Mouse (Mus musculus) olfactory bulb, adult 2 months (tissue): ENCODE measurements around the gene Mlxip. TPM values are rescaled to one million over a fixed set of nuclear protein-coding genes. Genes with fewer than 3 reads are reported as not detected.

ENCODE experiments used
- H3K27ac ChIP-seq: fragments of 200-500 bp; 2 replicates; pipeline ENCODE4 v1.5.1; 2012; ENCODE audit warnings: low read depth, low read length; ENCODE audit not compliant: insufficient read depth
- H3K4me1 ChIP-seq: fragments of 200-500 bp; 2 replicates; pipeline ENCODE4 v1.6.1; 2012; ENCODE audit warnings: low read length; ENCODE audit not compliant: control insufficient read depth, insufficient read depth
- H3K4me3 ChIP-seq: fragments of 200-500 bp; 2 replicates; pipeline ENCODE4 v1.5.1; 2012; ENCODE audit warnings: mild to moderate bottlenecking, low read depth, low read length, moderate library complexity; ENCODE audit not compliant: insufficient read depth
- CTCF ChIP-seq: fragments of 200-500 bp; IDR thresholded peaks from 2 replicates; pipeline ENCODE4 v1.5.1; 2012; ENCODE audit warnings: low read depth, mild to moderate bottlenecking, low read length, moderate library complexity; ENCODE audit not compliant: insufficient read depth
- POLR2A ChIP-seq: fragments of 200-500 bp; IDR thresholded peaks from 2 replicates; pipeline ENCODE4 v1.6.1; 2012; ENCODE audit warnings: mild to moderate bottlenecking, low read depth, low read length, moderate library complexity; ENCODE audit not compliant: insufficient read depth
- WGBS: fragments of 180-500 bp; shearing (Covaris S2); methylation state at CpG from one replicate; pipeline ENCODE4 v1.1.7; 2018; 5-methylcytosine and 5-hydroxymethylcytosine counted together
- polyA plus RNA-seq: library from polyadenylated mRNA; stranded (reverse); fragments of >200 nt; gene quantifications from 2 replicates; pipeline ENCODE4 v1.2.4, GENCODE M21; 2012; ENCODE audit warnings: low replicate concordance; ENCODE audit not compliant: missing spikeins, insufficient read depth, insufficient read length

Mlxip gene
- polyA plus RNA-seq, 1 experiment: not detected

DNA sequence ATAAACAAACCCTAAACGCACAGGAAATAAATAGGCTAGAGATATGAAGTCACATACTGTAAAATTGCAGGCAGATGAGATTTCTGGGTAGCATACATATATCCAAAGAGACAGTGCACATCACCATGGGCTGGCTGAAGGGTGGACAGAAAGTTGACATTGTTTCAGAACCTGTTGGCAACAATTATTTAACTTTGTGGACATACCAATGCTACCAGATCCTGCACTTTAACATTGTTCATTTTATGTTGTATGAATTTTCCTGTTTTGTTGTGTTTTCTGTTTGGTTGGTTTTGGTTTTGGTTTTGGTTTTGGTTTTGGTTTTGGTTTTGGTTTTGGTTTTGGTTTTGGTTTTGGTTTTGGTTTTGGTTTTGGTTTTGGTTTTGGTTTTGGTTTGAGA is 70.0 kb downstream of the Mlxip start:
- no peak overlapping the region for H3K27ac ChIP-seq
- no peaks in the 10 kb centered on the region; the same call in 1 of the 2 replicates for H3K4me1 ChIP-seq
- no peak overlapping the region for H3K4me3 ChIP-seq
- TF ChIP-seq CTCF: no peak
- TF ChIP-seq POLR2A: no peak
- WGBS: 89% methylated on average over 1 of the region's 1 CpGs

DNA sequence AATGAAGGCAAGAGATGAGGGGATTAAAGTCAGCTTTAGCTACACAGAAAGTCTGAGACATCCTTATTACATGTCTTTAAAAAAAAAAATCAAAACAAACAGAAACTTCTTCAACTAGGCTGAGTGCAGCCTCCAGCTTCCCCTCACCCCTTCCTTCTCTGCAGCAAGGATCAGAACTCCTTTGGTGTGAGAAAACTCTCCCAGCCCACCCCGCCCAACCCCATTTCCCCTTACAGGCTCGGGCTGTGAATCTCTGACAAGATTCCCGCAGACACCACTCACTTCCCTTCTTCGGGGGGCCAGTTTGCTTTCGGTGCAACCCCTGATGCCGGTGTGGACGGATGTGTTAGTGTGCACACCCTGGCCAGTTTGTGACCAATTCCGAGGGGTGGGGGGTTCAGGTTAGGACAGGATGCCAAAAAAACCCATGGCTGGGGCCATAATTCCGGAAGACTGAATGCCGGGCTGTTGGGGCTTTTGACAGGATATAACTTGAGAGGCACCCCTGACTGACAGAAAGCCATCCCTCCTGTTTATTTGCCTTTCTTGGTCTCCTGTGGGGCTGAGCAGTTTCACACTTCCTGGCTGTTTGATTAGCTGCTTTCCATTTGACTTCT is 76.3 kb downstream of the Mlxip start:
- WGBS: 77% methylated on average over 10 of the region's 10 CpGs

DNA sequence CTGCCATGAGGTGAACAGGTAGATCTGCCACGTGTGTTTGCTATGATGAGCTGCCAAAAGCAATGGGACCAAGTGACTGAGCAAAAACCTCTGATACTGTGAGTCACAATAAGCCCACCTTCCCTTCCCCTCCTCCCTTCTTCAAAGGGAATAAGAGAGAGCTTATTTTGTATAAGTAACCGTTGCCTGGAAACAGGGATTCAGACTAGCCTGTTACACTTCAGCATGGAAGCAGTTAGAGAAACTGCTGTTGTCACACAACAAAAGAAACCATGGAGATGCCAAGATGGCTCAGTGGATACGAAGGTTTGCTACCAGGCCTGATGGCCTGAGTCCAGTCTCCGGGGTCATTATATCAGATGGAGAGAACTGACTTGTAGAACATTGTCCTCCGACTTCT is 79.2 kb downstream of the Mlxip start:
- H3K4me1 ChIP-seq: no peaks in the 10 kb centered on the region
- 45% methylated on average over 5 of the region's 5 CpGs for WGBS

More for the DNA sequence above, 76.3 kb downstream of the Mlxip start:
- TF ChIP-seq CTCF (no peak), POLR2A (no peak)
- Histone ChIP-seq H3K4me1 (no peaks in the 10 kb centered on the region), H3K4me3 (no peak overlapping the region), H3K27ac (no peak overlapping the region)

DNA sequence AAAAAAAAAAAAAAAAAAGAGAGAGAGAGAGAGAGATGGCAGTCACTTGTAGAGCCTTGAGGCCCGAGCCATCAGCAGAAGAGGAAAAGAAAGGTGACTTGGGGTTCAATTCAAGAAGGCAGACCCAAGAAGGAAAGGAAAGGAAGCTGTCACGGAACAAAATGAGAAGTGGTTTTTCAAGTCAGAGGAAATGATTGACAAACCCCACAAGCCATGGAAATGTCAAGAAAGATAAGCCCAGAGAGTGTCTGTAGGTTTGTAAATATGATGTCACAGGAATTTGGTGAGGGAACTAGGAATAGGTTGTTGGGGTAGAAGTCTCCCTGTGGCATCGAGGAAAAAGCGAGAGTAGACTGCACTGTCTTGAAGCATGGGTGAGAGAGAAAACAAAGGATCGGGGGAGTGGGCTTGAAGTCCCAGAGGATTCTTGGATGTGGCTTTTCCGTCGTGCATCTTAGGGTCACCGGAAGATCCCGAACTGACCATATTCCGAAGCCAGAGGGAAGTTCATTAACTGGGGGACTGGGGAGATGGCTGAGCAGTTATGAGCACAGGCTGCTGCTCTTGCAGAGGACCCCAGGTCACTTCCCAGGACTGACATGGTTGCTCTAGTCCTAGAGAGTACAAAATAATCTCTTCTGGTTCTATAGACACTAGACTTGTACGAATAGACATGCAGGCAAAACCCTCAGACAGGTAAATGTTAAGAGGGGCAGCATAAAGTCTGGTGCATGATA is 93.2 kb downstream of the Mlxip start:
- WGBS: 92% methylated on average over 11 of the region's 11 CpGs
- Histone ChIP-seq H3K27ac (no peak overlapping the region), H3K4me1 (peaks cover 8% of the 10 kb centered on the region), H3K4me3 (no peak overlapping the region)
- TF ChIP-seq POLR2A: no peak
- no peak for TF ChIP-seq CTCF

More for the DNA sequence above, 79.2 kb downstream of the Mlxip start:
- no peak for TF ChIP-seq CTCF
- Histone ChIP-seq H3K27ac (no peak overlapping the region), H3K4me3 (no peak overlapping the region)

DNA sequence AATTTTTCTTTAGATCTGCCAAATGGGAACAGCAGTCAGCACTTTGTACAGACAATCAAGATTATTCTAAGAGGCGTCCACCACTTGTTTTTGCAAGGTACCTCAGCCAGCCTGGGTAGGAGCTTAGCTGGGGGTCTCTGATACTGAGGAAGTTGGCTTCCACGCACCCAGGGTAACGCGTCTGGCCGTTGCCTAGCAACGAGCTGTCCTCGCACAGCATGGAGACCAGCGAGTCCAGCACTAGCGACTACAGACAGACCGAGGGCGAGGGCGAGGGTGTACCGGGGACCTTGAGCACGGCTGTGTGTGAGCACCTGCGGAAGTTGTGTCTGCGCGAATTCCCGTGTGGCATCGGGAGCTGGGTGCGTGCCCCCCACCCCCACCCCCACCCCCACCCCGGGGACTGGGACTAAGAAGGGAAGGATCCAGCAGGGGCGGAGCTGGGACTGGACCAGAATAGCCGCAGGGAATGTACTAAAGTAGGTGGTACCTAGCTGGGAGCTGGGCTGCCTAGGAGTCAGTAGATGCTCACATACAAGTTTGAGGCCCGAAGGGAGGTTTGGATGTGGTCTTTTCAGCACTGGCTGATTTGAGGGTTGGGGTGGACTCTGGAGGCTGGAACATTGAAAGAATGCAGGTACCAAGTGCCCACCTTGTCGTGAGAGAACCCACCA is 94.7 kb downstream of the Mlxip start, which contains the start of the genes Lrrc43 and Il31:
Gene Lrrc43, plus strand, starts transcription at position 194 of the 674 bp plus-strand sequence.
Gene Il31, minus strand, starts transcription at position 378 of the 674 bp plus-strand sequence.
- peaks cover 8% of the 10 kb centered on the region for H3K4me1 ChIP-seq
- TF ChIP-seq POLR2A (no peak), CTCF (no peak)
- H3K27ac ChIP-seq: no peak within 1 kb of the TSS
- H3K4me3 ChIP-seq: 0 out of 2 replicates have a peak within 1 kb of the TSS, but pooled peaks have one; percentile 17
- WGBS: 10% methylated on average over 25 of the region's 25 CpGs

DNA sequence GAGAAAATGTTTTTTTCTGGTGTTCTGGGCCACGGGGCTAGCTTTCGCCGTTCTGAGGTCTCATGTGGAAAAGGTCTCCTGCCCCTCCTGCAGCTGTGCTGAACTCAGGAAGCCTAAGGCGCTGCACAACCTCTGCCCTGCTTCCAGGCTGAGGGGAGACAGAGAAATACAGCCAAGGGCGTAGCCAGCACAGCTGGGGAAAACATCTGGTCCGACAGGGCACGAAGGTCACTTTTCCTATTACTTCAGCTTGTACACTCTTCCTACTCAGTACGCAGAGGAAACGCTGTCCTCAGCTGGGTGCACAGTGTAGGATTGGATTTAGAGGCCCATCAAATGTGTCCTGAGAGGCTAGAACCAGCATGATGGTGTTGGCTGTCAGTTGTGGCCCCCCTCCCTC is 95.3 kb downstream of the Mlxip start:
- TF ChIP-seq POLR2A (no peak), CTCF (no peak)
- no peak overlapping the region for H3K4me3 ChIP-seq
- 82% methylated on average over 9 of the region's 9 CpGs for WGBS
- no peak overlapping the region for H3K27ac ChIP-seq
- H3K4me1 ChIP-seq: peaks cover 8% of the 10 kb centered on the region

DNA sequence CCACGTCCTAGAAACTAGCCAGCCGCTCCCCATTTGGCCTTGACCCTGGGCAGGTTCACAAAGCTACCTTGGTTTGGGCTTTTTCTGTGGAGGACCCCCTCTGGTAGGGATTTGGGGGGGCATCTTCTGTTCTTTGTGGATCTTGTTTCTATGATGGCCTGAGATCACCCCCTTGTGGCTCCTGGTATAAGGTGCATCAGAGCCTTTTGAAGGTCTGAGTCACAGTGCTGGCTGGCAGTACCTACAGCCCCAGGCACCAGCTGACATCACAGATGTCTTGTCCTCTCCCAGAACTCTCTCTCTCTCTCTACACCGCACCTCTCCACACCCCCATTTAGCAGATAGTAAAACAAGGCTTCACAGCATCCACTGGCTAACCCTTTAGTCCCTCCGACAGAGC is 105.1 kb downstream of the Mlxip start:
- H3K27ac ChIP-seq: no peak overlapping the region
- WGBS: 46% methylated on average over 4 of the region's 4 CpGs
- no peak overlapping the region for H3K4me3 ChIP-seq
- H3K4me1 ChIP-seq: peaks cover 7% of the 10 kb centered on the region; the same call in 1 of the 2 replicates
- TF ChIP-seq CTCF: no peak
- no peak for TF ChIP-seq POLR2A

DNA sequence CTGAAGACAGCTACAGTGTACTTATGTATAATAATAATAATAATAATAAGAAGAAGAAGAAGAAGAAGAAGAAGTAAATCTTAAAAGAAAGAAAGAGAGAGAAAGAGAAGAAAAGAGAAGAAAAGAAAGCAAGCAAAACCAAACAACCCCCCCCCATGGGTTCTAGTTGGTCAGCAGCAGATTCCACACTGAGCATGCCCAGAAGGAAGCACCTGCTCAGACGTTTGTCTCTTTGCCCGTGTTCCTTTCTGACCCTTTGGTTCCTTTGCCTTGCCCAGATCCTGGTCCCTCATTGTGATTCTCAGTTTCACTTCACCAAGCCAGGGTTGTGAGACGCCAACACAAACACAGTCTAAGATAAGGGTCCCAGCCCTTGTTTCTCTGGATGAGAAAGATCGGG is 107.4 kb downstream of the Mlxip start:
- TF ChIP-seq CTCF (no peak), POLR2A (no peak)
- WGBS: 70% methylated on average over 4 of the region's 4 CpGs
- H3K4me3 ChIP-seq: no peak overlapping the region

More for the DNA sequence above, 107.4 kb downstream of the Mlxip start:
- peaks cover 7% of the 10 kb centered on the region; the same call in 1 of the 2 replicates for H3K4me1 ChIP-seq
- no peak overlapping the region for H3K27ac ChIP-seq

Other genes with a start within 250 kb of the Mlxip start
- not detected in 2 replicates for gene Psmd9, start 225.4 kb upstream of the Mlxip start, polyA plus RNA-seq
- not detected in 2 replicates for gene Hpd, start 212.1 kb upstream of the Mlxip start, polyA plus RNA-seq
- not detected in 2 replicates for gene Wdr66, start 142.7 kb upstream of the Mlxip start, polyA plus RNA-seq
- not detected in 2 replicates for gene Bcl7a, start 51.0 kb upstream of the Mlxip start, polyA plus RNA-seq
- not detected in 2 replicates for gene Lrrc43, start 94.5 kb downstream of the Mlxip start, polyA plus RNA-seq
- not detected in 2 replicates for gene Il31, start 94.7 kb downstream of the Mlxip start, polyA plus RNA-seq
- not detected in 2 replicates for gene B3gnt4, start 115.7 kb downstream of the Mlxip start, polyA plus RNA-seq
- gene Diablo, start 129.4 kb downstream of the Mlxip start, polyA plus RNA-seq: not detected in 2 replicates
- gene Gm49027, start 130.7 kb downstream of the Mlxip start, polyA plus RNA-seq: not detected in 2 replicates
- gene Vps33a, start 178.2 kb downstream of the Mlxip start, polyA plus RNA-seq: not detected in 2 replicates